Mouse (Mus musculus): ENCODE measurements at regions not wholly inside any gene's neighbourhood (a gene's known extent, or its start where the extent isn't known, plus 50 kb on each side); places are given as distances from the start of the nearest gene placed in this dataset.
A peak's percentile ranks its signal among the peaks of the same experiment; 100 is the strongest.
"Not testable (repeated sequence)": the region's sequence is repeated elsewhere in the genome, so short reads cannot be mapped to it uniquely, and the experiment has no call there.

DNA sequence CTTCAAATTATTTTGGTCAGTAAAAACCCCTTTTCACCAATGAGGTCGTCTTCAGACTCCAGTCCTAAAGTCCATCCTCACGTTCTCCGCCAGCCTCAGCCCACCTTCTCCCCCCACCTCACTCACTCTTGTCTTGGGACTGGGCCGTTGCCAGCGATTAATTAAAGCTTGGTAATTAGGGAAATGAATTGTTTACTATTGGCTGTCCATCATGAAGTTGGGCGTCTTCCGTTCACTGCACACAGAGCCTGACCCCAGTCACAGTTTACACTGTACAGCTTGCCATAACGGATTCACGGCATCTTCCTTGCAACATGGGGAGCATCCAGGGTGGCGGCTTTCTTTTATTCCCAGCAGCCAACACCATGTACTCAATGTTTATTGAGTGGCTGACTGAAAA lies 155.4 kb upstream of the Map1b start:
- no peak overlapping the region for H3K27ac ChIP-seq (replicated peaks in 1 of 2; ENCODE audit: control insufficient read depth in 1 of 2, insufficient read depth in 1 of 2, low read depth in 2 of 2, low read length in 2 of 2)
- peaks cover 13 to 22% of the 10 kb centered on the region in 2 experiments for H3K4me1 ChIP-seq (ENCODE audit: control insufficient read depth in 2 of 2, insufficient read depth in 2 of 2, low read length in 2 of 2)
- no peak for ATAC-seq (ENCODE audit: insufficient number of reproducible peaks, insufficient read depth, low FRiP score, low read depth)
- H3K4me2 ChIP-seq (ENCODE audit: low read length), result no peak overlapping the region
- 86% methylated on average over 10 of the region's 10 CpGs for WGBS
- no peaks in the 10 kb centered on the region for H3K27me3 ChIP-seq (ENCODE audit: control insufficient read depth, insufficient read depth, low read length)
- H3K4me3 ChIP-seq (ENCODE audit: control insufficient read depth in 1 of 2, insufficient read depth in 1 of 2, low read depth in 1 of 2, low read length in 2 of 2), result no peak overlapping the region
- no peak overlapping the region for H3K9ac ChIP-seq (ENCODE audit: low read length)
- no peaks in the 10 kb centered on the region for H3K36me3 ChIP-seq (ENCODE audit: control insufficient read depth, insufficient read depth, low read length)
- no peaks in the 10 kb centered on the region for H3K9me3 ChIP-seq (ENCODE audit: control insufficient read depth, low read length)

GRCm38 (mm10) chr13:99669987-99670534 lies 153.7 kb upstream of the Map1b start:
- Histone ChIP-seq H3K4me2 (ENCODE audit: low read length) (no peak overlapping the region), H3K4me1 (ENCODE audit: control insufficient read depth in 2 of 2, insufficient read depth in 2 of 2, low read length in 2 of 2) (peaks cover 7 to 15% of the 10 kb centered on the region in 2 experiments), H3K4me3 (ENCODE audit: control insufficient read depth in 1 of 2, insufficient read depth in 1 of 2, low read depth in 1 of 2, low read length in 2 of 2) (no peak overlapping the region), H3K27ac (replicated peaks in 1 of 2; ENCODE audit: control insufficient read depth in 1 of 2, insufficient read depth in 1 of 2, low read depth in 2 of 2, low read length in 2 of 2) (peak overlapping the region in 1 of 2 experiments; percentile 16; a peak in 1 of 4 replicates), H3K9ac (ENCODE audit: low read length) (no peak overlapping the region), H3K36me3 (ENCODE audit: control insufficient read depth, insufficient read depth, low read length) (no peaks in the 10 kb centered on the region), H3K27me3 (ENCODE audit: control insufficient read depth, insufficient read depth, low read length) (no peaks in the 10 kb centered on the region), H3K9me3 (ENCODE audit: control insufficient read depth, low read length) (no peaks in the 10 kb centered on the region)
- ATAC-seq (ENCODE audit: insufficient number of reproducible peaks, insufficient read depth, low FRiP score, low read depth), result peak; percentile 54; the same call in 1 of the 2 replicates
- 53% methylated on average over 8 of the region's 8 CpGs for WGBS

- Histone ChIP-seq H3K4me3 (ENCODE audit: control insufficient read depth in 1 of 2, insufficient read depth in 1 of 2, low read depth in 1 of 2, low read length in 2 of 2) (no peak overlapping the region), H3K27me3 (ENCODE audit: control insufficient read depth, insufficient read depth, low read length) (no peaks in the 10 kb centered on the region), H3K27ac (replicated peaks in 1 of 2; ENCODE audit: control insufficient read depth in 1 of 2, insufficient read depth in 1 of 2, low read depth in 2 of 2, low read length in 2 of 2) (no peak overlapping the region), H3K4me2 (ENCODE audit: low read length) (no peak overlapping the region), H3K36me3 (ENCODE audit: control insufficient read depth, insufficient read depth, low read length) (no peaks in the 10 kb centered on the region), H3K4me1 (ENCODE audit: control insufficient read depth in 2 of 2, insufficient read depth in 2 of 2, low read length in 2 of 2) (peaks cover 7 to 15% of the 10 kb centered on the region in 2 experiments), H3K9ac (ENCODE audit: low read length) (no peak overlapping the region), H3K9me3 (ENCODE audit: control insufficient read depth, low read length) (no peaks in the 10 kb centered on the region)
- no peak for ATAC-seq (ENCODE audit: insufficient number of reproducible peaks, insufficient read depth, low FRiP score, low read depth)
- WGBS, result 82% methylated on average over 8 of the region's 8 CpGs
Measured at GRCm38 (mm10) chr13:99668613-99669012, 152.3 kb upstream of the Map1b start.

GRCm38 (mm10) chr13:99666086-99666485 lies 149.7 kb upstream of the Map1b start:
- H3K27me3 ChIP-seq (ENCODE audit: control insufficient read depth, insufficient read depth, low read length), result no peaks in the 10 kb centered on the region
- no peak for ATAC-seq (ENCODE audit: insufficient number of reproducible peaks, insufficient read depth, low FRiP score, low read depth)
- no peak overlapping the region for H3K9ac ChIP-seq (ENCODE audit: low read length)
- H3K9me3 ChIP-seq (ENCODE audit: control insufficient read depth, low read length), result no peaks in the 10 kb centered on the region
- no peak overlapping the region for H3K4me2 ChIP-seq (ENCODE audit: low read length)
- H3K4me3 ChIP-seq (ENCODE audit: control insufficient read depth in 1 of 2, insufficient read depth in 1 of 2, low read depth in 1 of 2, low read length in 2 of 2), result no peak overlapping the region
- H3K36me3 ChIP-seq (ENCODE audit: control insufficient read depth, insufficient read depth, low read length), result no peaks in the 10 kb centered on the region
- no peak overlapping the region for H3K27ac ChIP-seq (replicated peaks in 1 of 2; ENCODE audit: control insufficient read depth in 1 of 2, insufficient read depth in 1 of 2, low read depth in 2 of 2, low read length in 2 of 2)
- WGBS, result 77% methylated on average over 7 of the region's 7 CpGs
- H3K4me1 ChIP-seq (ENCODE audit: control insufficient read depth in 2 of 2, insufficient read depth in 2 of 2, low read length in 2 of 2), result peaks cover 7 to 15% of the 10 kb centered on the region in 2 experiments

DNA sequence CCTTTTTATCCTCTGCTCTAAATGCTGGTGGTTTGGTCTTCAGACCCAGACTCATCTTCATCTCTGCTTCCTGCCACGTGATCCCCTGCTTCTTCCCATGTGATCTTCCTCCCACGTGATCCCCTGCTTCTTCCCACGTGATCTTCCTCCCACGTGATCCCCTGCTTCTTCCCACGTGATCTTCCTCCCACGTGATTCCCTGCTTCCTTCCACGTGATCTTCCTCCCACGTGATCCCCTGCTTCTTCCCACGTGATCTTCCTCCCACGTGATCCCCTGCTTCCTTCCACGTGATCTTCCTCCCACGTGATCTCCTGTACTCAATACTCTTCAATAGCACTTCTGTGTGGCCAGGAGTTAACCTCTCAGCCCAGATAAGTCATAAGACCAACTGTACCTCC lies 147.1 kb upstream of the Map1b start:
- 83% methylated on average over 12 of the region's 12 CpGs for WGBS
- not testable (repeated sequence) for H3K27me3 ChIP-seq (ENCODE audit: control insufficient read depth, insufficient read depth, low read length); ATAC-seq (ENCODE audit: insufficient number of reproducible peaks, insufficient read depth, low FRiP score, low read depth); H3K27ac ChIP-seq (replicated peaks in 1 of 2; ENCODE audit: control insufficient read depth in 1 of 2, insufficient read depth in 1 of 2, low read depth in 2 of 2, low read length in 2 of 2); H3K9ac ChIP-seq (ENCODE audit: low read length); H3K4me2 ChIP-seq (ENCODE audit: low read length); H3K36me3 ChIP-seq (ENCODE audit: control insufficient read depth, insufficient read depth, low read length); H3K4me3 ChIP-seq (ENCODE audit: control insufficient read depth in 1 of 2, insufficient read depth in 1 of 2, low read depth in 1 of 2, low read length in 2 of 2); H3K9me3 ChIP-seq (ENCODE audit: control insufficient read depth, low read length); H3K4me1 ChIP-seq (ENCODE audit: control insufficient read depth in 2 of 2, insufficient read depth in 2 of 2, low read length in 2 of 2)

DNA sequence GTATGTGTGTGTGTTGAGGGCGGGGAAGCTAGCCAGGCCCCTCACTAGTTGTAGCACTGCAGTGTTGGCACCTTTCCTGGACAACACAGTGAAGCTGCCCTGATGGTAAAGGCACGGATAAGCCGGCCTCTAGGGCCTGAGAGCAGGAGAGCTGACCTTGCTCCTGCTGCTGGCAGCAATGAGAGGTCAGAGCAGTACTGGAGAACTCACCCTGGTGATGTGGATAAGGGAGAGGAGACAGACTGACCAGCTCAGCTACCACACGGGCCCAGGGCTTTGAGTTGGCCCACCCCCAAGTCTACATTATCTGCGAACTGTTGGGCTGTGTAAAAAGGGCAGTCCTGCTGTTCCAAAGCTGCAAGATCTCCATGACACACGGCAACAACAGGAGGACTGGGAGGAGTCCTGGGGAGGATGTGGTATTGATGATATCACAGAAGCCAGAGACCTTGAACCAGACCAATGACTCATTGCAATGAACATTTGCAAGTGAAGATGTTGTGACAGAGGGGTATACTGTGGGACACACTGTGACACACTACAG lies 131.4 kb upstream of the Map1b start:
- Histone ChIP-seq H3K27ac (replicated peaks in 1 of 2; ENCODE audit: control insufficient read depth in 1 of 2, insufficient read depth in 1 of 2, low read depth in 2 of 2, low read length in 2 of 2) (no peak overlapping the region; a peak in 1 of 4 replicates), H3K4me1 (ENCODE audit: control insufficient read depth in 2 of 2, insufficient read depth in 2 of 2, low read length in 2 of 2) (peaks cover 15 to 19% of the 10 kb centered on the region in 2 experiments), H3K9ac (ENCODE audit: low read length) (no peak overlapping the region), H3K27me3 (ENCODE audit: control insufficient read depth, insufficient read depth, low read length) (no peaks in the 10 kb centered on the region), H3K9me3 (ENCODE audit: control insufficient read depth, low read length) (no peaks in the 10 kb centered on the region), H3K4me3 (ENCODE audit: control insufficient read depth in 1 of 2, insufficient read depth in 1 of 2, low read depth in 1 of 2, low read length in 2 of 2) (no peak overlapping the region), H3K36me3 (ENCODE audit: control insufficient read depth, insufficient read depth, low read length) (no peaks in the 10 kb centered on the region), H3K4me2 (ENCODE audit: low read length) (no peak overlapping the region)
- 26% methylated on average over 6 of the region's 6 CpGs for WGBS
- peak; percentile 58; the same call in 1 of the 2 replicates for ATAC-seq (ENCODE audit: insufficient number of reproducible peaks, insufficient read depth, low FRiP score, low read depth)

DNA sequence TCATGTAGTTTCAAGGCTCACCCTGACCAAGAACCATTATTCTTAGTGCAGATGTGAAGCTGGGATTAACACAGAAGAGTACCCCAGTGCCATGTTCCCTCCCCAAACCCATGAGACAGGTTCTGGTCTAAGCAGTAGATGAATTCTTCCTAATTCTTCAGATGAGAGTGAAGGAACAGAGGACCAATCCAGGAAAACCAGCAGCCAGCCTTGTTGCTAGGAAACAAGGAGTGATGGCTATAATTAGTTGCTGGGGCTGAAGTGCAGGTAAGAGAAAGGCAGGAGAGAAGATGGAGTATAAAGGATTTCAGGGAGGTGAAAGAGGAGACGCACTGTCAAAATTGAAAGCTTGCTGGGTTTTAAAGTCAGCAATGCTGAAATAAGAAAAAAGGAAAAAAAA lies 128.4 kb upstream of the Map1b start:
- H3K4me3 ChIP-seq (ENCODE audit: control insufficient read depth in 1 of 2, insufficient read depth in 1 of 2, low read depth in 1 of 2, low read length in 2 of 2), result no peak overlapping the region
- no peaks in the 10 kb centered on the region for H3K36me3 ChIP-seq (ENCODE audit: control insufficient read depth, insufficient read depth, low read length)
- H3K27me3 ChIP-seq (ENCODE audit: control insufficient read depth, insufficient read depth, low read length), result no peaks in the 10 kb centered on the region
- WGBS, result 93% methylated on average over 1 of the region's 1 CpGs
- no peak overlapping the region for H3K9ac ChIP-seq (ENCODE audit: low read length)
- no peak overlapping the region for H3K4me2 ChIP-seq (ENCODE audit: low read length)
- ATAC-seq (ENCODE audit: insufficient number of reproducible peaks, insufficient read depth, low FRiP score, low read depth), result no peak
- peaks cover 22% of the 10 kb centered on the region in 2 experiments for H3K4me1 ChIP-seq (ENCODE audit: control insufficient read depth in 2 of 2, insufficient read depth in 2 of 2, low read length in 2 of 2)
- H3K27ac ChIP-seq (replicated peaks in 1 of 2; ENCODE audit: control insufficient read depth in 1 of 2, insufficient read depth in 1 of 2, low read depth in 2 of 2, low read length in 2 of 2), result no peak overlapping the region
- H3K9me3 ChIP-seq (ENCODE audit: control insufficient read depth, low read length), result no peaks in the 10 kb centered on the region

GRCm38 (mm10) chr13:99642811-99643210 lies 126.5 kb upstream of the Map1b start:
- no peaks in the 10 kb centered on the region for H3K9me3 ChIP-seq (ENCODE audit: control insufficient read depth, low read length)
- WGBS, result 14% methylated on average over 5 of the region's 5 CpGs
- ATAC-seq (ENCODE audit: insufficient number of reproducible peaks, insufficient read depth, low FRiP score, low read depth), result no peak
- no peaks in the 10 kb centered on the region for H3K27me3 ChIP-seq (ENCODE audit: control insufficient read depth, insufficient read depth, low read length)
- H3K27ac ChIP-seq (replicated peaks in 1 of 2; ENCODE audit: control insufficient read depth in 1 of 2, insufficient read depth in 1 of 2, low read depth in 2 of 2, low read length in 2 of 2), result peak overlapping the region; percentile 24 to 61
- H3K4me2 ChIP-seq (ENCODE audit: low read length), result peak overlapping the region; percentile 40
- no peaks in the 10 kb centered on the region for H3K36me3 ChIP-seq (ENCODE audit: control insufficient read depth, insufficient read depth, low read length)
- no peak overlapping the region for H3K9ac ChIP-seq (ENCODE audit: low read length)
- H3K4me3 ChIP-seq (ENCODE audit: control insufficient read depth in 1 of 2, insufficient read depth in 1 of 2, low read depth in 1 of 2, low read length in 2 of 2), result no peak overlapping the region
- peaks cover 20 to 21% of the 10 kb centered on the region in 2 experiments for H3K4me1 ChIP-seq (ENCODE audit: control insufficient read depth in 2 of 2, insufficient read depth in 2 of 2, low read length in 2 of 2)
